Mouse (Mus musculus) bone marrow, adult 2 months (tissue): ENCODE data around the gene Hsd17b13. TPM values are rescaled to one million over a fixed set of nuclear protein-coding genes. Genes with fewer than 3 reads are reported as not detected.
"Not testable (repeated sequence)": the region's sequence is repeated elsewhere in the genome, so short reads cannot be mapped to it uniquely, and the experiment has no call there.

Experiments
- H3K27ac ChIP-seq: fragments of 200-500 bp; 2 replicates; pipeline ENCODE4 v1.5.1; 2012; ENCODE audit warnings: low read depth, mild to moderate bottlenecking, control low read depth, inconsistent platforms, low read length; ENCODE audit not compliant: control insufficient read depth, poor library complexity, insufficient read depth
- H3K4me1 ChIP-seq: fragments of 200-500 bp; 2 replicates; pipeline ENCODE4 v1.6.1; 2011; ENCODE audit warnings: low read length; ENCODE audit not compliant: control insufficient read depth, insufficient read depth
- H3K4me3 ChIP-seq: fragments of 200-500 bp; replicated peaks from 2 replicates; pipeline ENCODE3; 2011; ENCODE audit warnings: mild to moderate bottlenecking, low read depth, low read length, control low read depth; ENCODE audit not compliant: control insufficient read depth
- CTCF ChIP-seq: fragments of 200-500 bp; IDR thresholded peaks from 2 replicates; pipeline ENCODE4 v1.5.1; 2011; ENCODE audit warnings: low read length, control low read depth; ENCODE audit not compliant: control insufficient read depth, insufficient read depth
- POLR2A ChIP-seq: fragments of 200-500 bp; IDR thresholded peaks from 2 replicates; pipeline ENCODE4 v1.6.1; 2011; ENCODE audit warnings: low read depth, mild to moderate bottlenecking, control low read depth, low read length, borderline replicate concordance; ENCODE audit not compliant: control insufficient read depth
- WGBS: fragments of 180-500 bp; shearing (Covaris S2); methylation state at CpG from one replicate; pipeline ENCODE4 v1.1.7; 2018; 5-methylcytosine and 5-hydroxymethylcytosine counted together
- polyA plus RNA-seq: library from polyadenylated mRNA; stranded (reverse); fragments of >200 nt; gene quantifications from 2 replicates; pipeline ENCODE4 v1.2.4, GENCODE M21; 2011; ENCODE audit warnings: low replicate concordance; ENCODE audit not compliant: missing spikeins, insufficient read depth, insufficient read length

The Hsd17b13 gene
- polyA plus RNA-seq, 1 experiment, result not detected

GRCm38 (mm10) chr5:103938547-103939349 lies 38.5 kb downstream of the Hsd17b13 start:
- no peak overlapping the region for H3K4me3 ChIP-seq
- H3K27ac ChIP-seq, result no peak overlapping the region
- no peak for TF ChIP-seq CTCF
- H3K4me1 ChIP-seq, result no peaks in the 10 kb centered on the region
- 80% methylated on average over 11 of the region's 11 CpGs for WGBS

- no peak overlapping the region for H3K27ac ChIP-seq
- H3K4me1 ChIP-seq, result no peaks in the 10 kb centered on the region
- 59% methylated on average over 14 of the region's 14 CpGs for WGBS
- H3K4me3 ChIP-seq, result no peak overlapping the region
- TF ChIP-seq POLR2A, result no peak
- peak; percentile 66 for TF ChIP-seq CTCF
Measured at GRCm38 (mm10) chr5:103936906-103937589, 40.2 kb downstream of the Hsd17b13 start.

- not testable (repeated sequence) for H3K27ac ChIP-seq, H3K4me1 ChIP-seq, H3K4me3 ChIP-seq
Measured at GRCm38 (mm10) chr5:103931924-103932323, 45.3 kb downstream of the Hsd17b13 start.

- no peak overlapping the region for H3K4me3 ChIP-seq
- no peaks in the 10 kb centered on the region for H3K4me1 ChIP-seq
- no peak overlapping the region for H3K27ac ChIP-seq
- TF ChIP-seq POLR2A (no peak), CTCF (no peak)
- 32% methylated on average over 5 of the region's 5 CpGs for WGBS
Measured at GRCm38 (mm10) chr5:103930511-103930910, 46.7 kb downstream of the Hsd17b13 start.

GRCm38 (mm10) chr5:103928196-103928550 lies 49.0 kb downstream of the Hsd17b13 start:
- no peaks in the 10 kb centered on the region for H3K4me1 ChIP-seq
- 83% methylated on average over 7 of the region's 7 CpGs for WGBS
- no peak overlapping the region for H3K27ac ChIP-seq
- TF ChIP-seq POLR2A (no peak), CTCF (no peak)
- H3K4me3 ChIP-seq, result no peak overlapping the region

- Histone ChIP-seq H3K27ac (no peak overlapping the region), H3K4me3 (peak overlapping the region; percentile 40), H3K4me1 (peaks cover 1% of the 10 kb centered on the region)
- peak; percentile 70 for TF ChIP-seq CTCF
- TF ChIP-seq POLR2A, result no peak
- 24% methylated on average over 27 of the region's 27 CpGs for WGBS
Measured at GRCm38 (mm10) chr5:103927429-103928195, 49.6 kb downstream of the Hsd17b13 start.

- Histone ChIP-seq H3K4me1 (peaks cover 1% of the 10 kb centered on the region), H3K27ac (no peak overlapping the region), H3K4me3 (no peak overlapping the region)
- TF ChIP-seq POLR2A (no peak), CTCF (peak; percentile 64)
- 73% methylated on average over 12 of the region's 12 CpGs for whole genome bisulfite sequencing
Measured at GRCm38 (mm10) chr5:103926398-103926797, 50.8 kb downstream of the Hsd17b13 start.

- WGBS, result 84% methylated on average over 2 of the region's 2 CpGs
- no peak overlapping the region for H3K27ac ChIP-seq
- peaks cover 1% of the 10 kb centered on the region for H3K4me1 ChIP-seq
- no peak overlapping the region for H3K4me3 ChIP-seq
- TF ChIP-seq POLR2A, result no peak
- no peak for TF ChIP-seq CTCF
Measured at GRCm38 (mm10) chr5:103923755-103924154, 53.5 kb downstream of the Hsd17b13 start.
